Mouse (Mus musculus) retina, postnatal 1 day (tissue): Measurements from ENCODE around the gene Cldn5.

Experiments
- DNase-seq: peaks from one replicate; pipeline ENCODE4 v3.0.0-alpha.2; 2012

The Cldn5 gene

DNA sequence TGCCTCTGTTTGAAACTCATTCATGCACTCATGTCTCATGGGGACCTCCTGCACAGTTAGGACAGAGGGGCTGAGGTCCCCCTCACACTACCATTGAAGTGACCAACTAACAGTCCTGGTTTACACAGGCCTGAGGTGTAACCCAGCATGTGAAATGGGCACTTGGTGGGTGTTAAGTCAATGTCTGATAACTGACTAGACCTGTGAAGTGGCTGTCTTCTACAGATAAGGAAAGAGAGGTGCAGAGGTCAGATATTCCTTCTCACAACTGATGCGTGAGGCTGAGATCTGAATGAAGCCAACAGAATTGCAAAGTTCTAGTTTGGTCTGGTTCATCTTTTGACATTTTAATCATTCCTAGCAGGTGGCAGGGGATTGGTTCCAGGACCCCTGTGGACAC is 8.8 kb downstream of the Cldn5 start:
- no peak for DNase-seq

DNA sequence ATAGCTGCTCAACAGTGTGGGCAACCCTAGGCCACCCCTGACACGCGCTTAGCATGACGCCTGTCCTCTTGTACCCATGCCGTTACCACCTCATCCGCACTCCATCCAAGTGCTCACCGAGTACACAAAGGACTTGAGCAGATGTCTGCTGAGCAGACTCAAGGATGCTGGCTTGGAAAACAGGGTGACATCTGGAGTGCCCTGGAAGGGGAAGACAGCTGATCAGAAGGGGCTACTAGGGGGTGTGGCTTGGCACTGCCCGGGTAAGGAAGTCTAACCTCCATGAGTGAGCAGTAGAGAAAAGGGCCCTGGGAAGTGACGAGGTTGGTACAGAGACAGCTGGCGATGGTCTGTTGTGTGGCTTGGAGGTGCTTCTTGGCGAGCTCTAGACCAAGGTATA is 10.0 kb downstream of the Cldn5 start:
- no peak for DNase-seq

DNA sequence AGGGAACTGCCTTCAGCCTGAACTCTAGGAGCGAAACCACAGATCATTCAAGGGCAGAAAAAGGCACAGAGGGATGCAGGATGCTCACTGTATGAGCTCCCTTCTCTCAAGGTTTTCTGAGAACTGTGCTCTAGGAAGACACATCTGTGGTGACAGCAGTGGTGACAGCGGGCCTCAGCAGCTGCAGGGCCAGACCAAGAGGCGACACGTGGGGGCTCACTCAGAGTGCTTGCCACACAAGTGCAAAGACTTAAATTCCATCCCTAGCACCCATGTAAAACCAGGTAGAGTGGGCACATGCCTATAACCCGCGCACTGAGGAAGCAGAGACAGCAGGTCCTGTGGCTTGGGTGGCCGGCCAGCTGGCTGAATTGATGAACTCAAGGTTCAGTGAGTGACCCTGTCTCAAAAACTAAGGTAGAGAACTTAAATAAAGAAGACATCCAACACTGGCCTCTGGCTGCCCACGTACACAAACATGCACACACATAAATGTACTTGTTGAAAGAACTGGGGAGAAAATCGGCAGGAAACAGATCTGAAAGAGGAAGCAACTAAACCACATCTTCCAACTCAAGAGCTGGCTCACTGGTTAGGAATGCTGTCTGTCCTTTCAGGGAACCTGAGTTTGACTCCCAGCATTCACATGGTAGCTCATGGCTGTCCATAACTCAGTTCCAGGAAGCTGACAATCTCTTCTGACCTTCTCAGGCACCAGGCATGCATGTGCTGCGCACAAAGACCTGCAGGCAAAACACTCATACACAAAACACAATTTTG is 12.2 kb downstream of the Cldn5 start:
- DNase-seq = no peak

DNA sequence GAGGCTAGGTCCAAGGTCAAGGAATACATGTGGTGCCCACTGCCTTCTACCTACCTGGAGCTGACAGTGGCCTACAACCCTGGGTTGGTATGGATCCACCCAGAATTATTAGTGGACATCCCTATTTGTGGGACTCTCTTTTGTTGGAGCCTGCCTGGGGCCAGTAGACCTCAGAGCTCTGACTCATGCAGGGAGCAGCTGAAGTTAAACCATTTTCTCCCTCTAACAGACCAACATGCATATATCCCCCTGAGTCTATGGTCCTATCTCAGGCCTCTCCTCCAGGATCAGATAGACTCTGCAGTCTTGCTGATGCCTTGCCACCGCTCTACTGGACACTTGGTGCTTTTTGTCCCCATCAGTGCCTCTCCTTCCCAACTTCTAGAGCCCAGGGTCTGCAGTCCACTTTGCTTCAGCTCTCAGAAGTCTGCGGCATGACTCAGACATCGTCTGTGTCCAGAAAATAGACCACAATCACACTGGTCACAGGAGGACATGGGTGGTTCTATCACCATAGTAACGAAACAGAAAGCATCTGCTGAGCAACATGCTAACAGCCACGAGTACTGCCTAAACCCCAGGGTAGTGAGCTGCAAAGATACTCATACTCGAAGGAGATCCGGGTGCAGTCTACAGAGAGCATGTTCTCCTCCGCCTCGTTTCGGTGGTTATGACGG is 18.7 kb downstream of the Cldn5 start:
- no peak for DNase-seq

DNA sequence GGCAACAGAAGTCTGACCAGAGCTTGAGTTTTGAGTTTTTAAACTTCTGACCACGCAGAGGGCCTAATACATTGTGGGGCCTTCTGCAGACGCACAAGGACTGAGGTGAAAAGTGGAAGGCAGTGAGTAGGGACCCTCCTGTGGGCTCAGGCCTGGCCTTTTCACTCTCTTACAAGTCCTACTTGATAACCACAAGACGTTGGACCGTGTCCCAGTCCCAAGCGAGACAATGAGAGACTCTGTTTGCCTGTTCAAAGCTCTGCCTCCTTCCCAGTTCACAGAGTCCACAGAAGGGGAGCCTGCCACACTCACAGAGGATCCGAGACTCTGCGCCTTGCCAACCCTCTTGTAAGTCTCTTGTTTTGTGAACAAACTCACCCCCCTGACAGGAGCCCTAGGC is 20.0 kb downstream of the Cldn5 start:
- no peak for DNase-seq

DNA sequence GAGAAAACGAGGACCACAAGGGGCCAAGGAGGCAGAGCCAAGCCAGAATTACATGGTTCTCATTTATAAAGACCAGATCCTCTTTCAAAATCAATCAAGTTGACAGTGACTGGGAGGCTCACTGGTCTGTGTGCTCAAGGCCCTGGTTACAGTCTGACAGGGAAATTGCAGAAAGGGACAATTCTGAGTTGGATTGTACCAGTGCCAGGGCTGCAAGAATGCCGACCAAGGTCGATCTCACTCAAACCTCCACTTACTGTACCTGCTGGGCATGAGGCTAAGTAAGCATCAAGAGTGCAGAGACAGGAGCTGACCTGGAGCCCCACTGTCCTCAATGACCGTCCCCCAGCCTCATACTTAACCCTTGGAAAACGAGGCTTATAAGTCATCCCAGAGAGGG is 21.5 kb downstream of the Cldn5 start:
- no peak for DNase-seq

DNA sequence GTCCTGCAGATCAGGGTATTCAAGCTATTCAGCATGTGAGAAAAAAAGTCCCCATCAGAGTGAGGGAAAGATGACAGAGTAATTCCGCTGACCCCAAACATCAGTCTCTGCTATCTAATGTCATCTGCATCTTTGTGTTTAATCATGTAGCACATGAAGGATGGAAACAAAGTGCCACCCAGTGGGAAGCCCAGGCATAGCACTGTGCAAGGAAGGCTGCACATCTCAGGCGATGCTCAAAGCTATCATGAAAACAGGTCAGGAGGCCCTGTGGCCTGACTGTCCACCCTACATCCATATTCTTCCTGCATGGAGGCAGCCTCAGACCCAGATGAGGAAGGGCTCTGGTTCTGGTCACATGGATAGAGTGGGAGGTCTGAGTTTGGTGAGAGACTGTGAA is 22.2 kb downstream of the Cldn5 start:
- DNase-seq = peak; percentile 76

DNA sequence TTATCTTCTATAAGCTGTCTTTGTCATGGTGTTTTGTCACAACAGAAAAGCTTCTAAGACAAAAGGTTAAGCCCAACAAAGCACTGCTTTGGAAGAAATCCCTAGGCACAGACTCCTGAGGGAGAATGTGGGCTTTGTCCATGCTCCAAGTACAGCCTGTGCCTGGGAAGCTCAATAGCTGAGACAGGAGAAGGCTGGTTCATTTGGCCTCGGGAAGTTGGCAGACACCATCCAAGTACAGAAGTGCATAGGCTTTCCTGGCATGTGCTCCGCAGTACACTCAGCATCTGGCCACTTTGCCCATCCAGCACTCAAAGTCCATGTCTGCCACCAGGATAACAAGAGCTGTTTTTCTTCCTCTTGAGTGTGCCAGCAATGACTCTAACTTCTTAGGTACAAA is 29.1 kb downstream of the Cldn5 start:
- DNase-seq = no peak

DNA sequence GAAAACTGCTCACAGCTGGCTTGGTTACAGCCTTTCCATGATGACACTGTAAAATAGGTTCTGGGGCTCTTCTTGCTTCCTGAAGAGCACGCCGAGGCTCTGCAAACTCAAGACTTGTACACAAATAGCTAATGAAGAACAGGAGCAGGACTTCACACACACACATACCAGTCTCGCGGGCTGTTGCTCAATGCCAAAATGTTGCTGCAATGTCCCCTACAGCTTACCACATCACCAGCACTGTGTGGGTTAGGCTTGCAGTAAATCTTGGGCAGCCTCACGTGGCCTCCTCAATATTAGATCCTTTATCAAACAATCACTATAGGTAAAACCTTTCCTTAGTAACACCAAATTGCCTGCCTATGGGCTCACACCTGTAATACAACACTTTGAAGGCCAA is 32.4 kb downstream of the Cldn5 start:
- no peak for DNase-seq

DNA sequence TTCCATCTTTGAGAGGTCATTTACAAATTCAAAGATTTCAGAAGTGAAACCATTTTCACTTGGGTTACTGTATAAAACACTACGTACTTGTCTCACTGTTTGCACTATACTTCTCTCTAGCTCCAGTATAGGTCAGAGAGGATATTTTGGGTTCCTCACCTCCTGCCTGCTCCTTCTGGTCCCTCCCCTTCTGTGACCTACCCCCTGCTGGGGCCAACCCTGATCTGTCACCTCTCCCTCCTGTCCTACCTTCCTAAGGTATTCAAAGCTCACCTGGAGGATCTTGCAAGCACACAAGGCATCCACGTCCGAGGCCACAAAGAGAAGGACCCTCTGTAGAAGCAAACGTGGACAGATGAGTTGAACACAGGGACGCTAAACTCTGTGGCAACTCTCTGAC is 34.4 kb downstream of the Cldn5 start:
- no peak for DNase-seq

DNA sequence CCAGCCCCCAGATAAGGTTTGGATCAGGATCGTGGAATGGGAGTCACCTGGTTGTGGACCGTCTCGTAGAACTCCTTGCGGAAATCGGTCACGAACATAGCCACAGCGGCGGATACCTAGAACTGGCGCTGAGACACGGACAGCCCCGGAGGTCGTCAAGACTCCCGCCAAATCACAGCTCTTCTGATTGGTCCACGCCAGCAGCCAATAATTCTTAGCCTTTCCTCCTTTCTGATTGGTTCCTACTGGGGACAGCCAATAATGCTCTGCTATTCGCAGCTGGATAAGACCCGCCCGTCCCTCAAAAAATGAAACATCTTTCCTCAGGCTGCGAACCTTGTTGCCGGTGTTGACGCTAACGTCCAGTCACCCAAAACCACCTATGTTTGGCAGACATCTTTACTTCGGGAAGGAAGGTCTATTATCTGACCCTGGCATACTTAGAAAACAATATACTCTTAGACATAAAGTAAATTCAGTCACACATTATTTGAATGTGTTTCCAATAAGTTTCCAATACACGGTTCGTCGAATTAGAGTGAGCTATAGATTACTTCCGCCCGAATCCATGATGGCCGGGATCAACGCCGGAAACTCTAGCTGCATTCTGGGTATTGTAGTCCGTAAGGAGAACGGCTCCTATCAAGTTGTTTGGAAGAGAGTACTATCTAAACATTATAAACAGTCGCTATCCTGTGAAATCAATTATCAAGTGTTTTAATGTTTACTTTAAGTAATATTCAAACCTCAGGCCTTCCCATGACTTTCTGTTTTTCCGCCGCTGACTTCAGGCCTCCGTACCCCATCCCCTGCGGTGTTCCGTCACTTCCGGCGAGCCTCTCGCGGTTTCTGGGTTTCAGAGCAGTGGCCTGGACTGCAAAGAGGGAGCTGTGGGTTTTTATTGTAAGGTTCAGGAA is 35.1 kb downstream of the Cldn5 start, which contains the start of the genes Ufd1 and Cdc45:
Gene Ufd1, plus strand, starts transcription at position 312 of the 917 bp plus-strand sequence.
Gene Cdc45, minus strand, starts transcription at position 520 of the 917 bp plus-strand sequence.
- peak; percentile 98 for DNase-seq

DNA sequence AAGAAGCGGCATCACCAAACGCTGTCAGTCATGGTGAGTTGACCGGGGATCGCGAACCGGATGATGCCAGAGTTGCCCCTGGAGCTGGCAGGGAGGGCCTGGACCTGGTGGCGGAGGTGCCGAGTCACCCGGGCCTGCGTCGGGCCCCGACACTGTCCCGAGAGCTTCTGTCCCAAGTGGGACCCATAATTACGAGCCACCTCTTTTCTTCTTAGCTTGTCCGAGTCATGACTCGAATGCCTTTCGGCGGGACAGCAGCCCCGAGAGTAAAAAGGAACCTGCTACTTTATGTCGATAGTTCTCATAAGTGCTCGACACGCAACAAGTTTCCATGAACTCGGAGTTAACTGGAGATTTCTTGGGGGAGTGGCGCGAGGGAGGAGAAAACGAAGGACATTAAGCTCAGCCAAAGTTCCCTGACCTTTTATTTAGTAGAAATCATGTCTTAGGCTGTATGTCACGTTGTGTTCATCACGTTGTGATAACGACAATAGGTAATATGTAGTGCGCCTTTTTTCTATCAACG is 35.8 kb downstream of the Cldn5 start:
- no peak for DNase-seq

DNA sequence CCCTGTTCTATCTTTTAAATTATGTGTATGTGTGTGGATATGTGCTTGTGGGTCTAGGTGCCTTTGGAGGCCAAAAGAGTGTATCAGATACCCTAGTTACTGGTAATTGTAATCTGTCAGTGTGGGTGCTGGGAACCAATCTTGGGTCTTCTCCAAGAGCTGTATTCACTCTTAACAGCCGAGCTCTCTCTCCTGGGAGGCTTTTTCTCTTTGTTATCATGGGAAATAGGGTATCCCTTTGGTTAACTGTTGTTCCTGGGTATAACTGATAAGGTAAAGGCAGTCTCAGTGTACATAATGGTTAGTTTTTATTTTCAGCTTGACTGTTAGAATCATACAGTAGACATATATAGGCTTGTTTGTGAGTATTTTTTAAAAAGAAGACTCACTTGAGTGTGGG is 45.7 kb downstream of the Cldn5 start:
- no peak for DNase-seq

DNA sequence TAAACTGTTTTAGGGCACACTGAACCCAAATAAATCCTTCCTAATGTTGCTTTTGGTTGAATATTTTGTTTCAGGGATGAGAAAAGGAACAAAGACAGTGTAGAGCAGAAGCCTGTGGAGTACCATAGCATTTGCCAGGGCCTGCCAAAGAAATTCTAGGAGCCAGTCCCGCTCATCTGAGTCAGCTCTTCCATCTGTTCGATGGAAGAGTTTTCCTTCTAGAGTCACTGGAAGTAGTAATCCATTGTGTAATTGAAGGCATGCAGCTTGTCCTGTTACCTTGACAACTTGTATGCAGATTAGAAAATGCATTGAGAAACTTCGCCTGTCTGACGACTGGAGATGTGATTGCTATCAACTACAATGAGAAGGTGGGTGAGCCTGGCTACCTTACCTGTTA is 46.3 kb downstream of the Cldn5 start:
- no peak for DNase-seq
